Mouse (Mus musculus) spleen, postnatal 14 days (tissue): ENCODE measurements around the gene Ccdc153.

ENCODE experiments used
- DNase-seq, 2 experiments: peaks; one replicate each; pipeline ENCODE4 v3.0.0; 2021 to 2022; ENCODE audit warnings: low spot score in 2 of 2

The Ccdc153 gene

GRCm38 (mm10) chr9:44240399-44240798, at the start of gene Ccdc153:
Gene Ccdc153 (plus strand): TSS chr9:44240676.
- DNase-seq = no peak

GRCm38 (mm10) chr9:44191166-44191565, 49.3 kb upstream of the Ccdc153 start:
- no peak for DNase-seq

GRCm38 (mm10) chr9:44192312-44192711, 48.2 kb upstream of the Ccdc153 start:
- no peak for DNase-seq

- no peak for DNase-seq
Observed at GRCm38 (mm10) chr9:44192794-44193193, 47.7 kb upstream of the Ccdc153 start.

GRCm38 (mm10) chr9:44194000-44194399, 46.5 kb upstream of the Ccdc153 start:
- no peak for DNase-seq

- no peak for DNase-seq
Observed at GRCm38 (mm10) chr9:44196354-44196753, 44.1 kb upstream of the Ccdc153 start.

- DNase-seq = no peak
Observed at GRCm38 (mm10) chr9:44199166-44199565, 41.3 kb upstream of the Ccdc153 start.

- no peak for DNase-seq
Observed at GRCm38 (mm10) chr9:44199580-44199979, 40.9 kb upstream of the Ccdc153 start.

- no peak for DNase-seq
Observed at GRCm38 (mm10) chr9:44200458-44200857, 40.0 kb upstream of the Ccdc153 start.

GRCm38 (mm10) chr9:44207840-44208239, 32.6 kb upstream of the Ccdc153 start:
- DNase-seq = no peak

GRCm38 (mm10) chr9:44209416-44209815, 31.1 kb upstream of the Ccdc153 start:
- no peak for DNase-seq

GRCm38 (mm10) chr9:44212406-44212805, 28.1 kb upstream of the Ccdc153 start:
- DNase-seq = no peak

- DNase-seq = no peak
Observed at GRCm38 (mm10) chr9:44213538-44213937, 26.9 kb upstream of the Ccdc153 start.

- no peak for DNase-seq
Observed at GRCm38 (mm10) chr9:44225993-44226392, 14.5 kb upstream of the Ccdc153 start.

GRCm38 (mm10) chr9:44231609-44232008, 8.9 kb upstream of the Ccdc153 start:
- no peak for DNase-seq

- DNase-seq = peak in 1 of 2 experiments; percentile 27
Observed at GRCm38 (mm10) chr9:44233021-44233801, 7.3 kb upstream of the Ccdc153 start.

- peak; percentile 96 to 99 for DNase-seq
Observed at GRCm38 (mm10) chr9:44233802-44234478, 6.5 kb upstream of the Ccdc153 start, which contains the start of gene Cbl. Gene Cbl (minus strand): TSS chr9:44234049.

GRCm38 (mm10) chr9:44234479-44235427, 5.7 kb upstream of the Ccdc153 start:
- DNase-seq = peak; percentile 54 to 61

GRCm38 (mm10) chr9:44236601-44237000, 3.9 kb upstream of the Ccdc153 start:
- DNase-seq = no peak

GRCm38 (mm10) chr9:44237128-44237527, 3.3 kb upstream of the Ccdc153 start:
- DNase-seq = no peak

GRCm38 (mm10) chr9:44238501-44239190, 1.8 kb upstream of the Ccdc153 start:
- DNase-seq = no peak
